Mouse (Mus musculus) limb, embryonic 14.5 days (tissue): ENCODE measurements around the gene Adgrl3. TPM values are rescaled to one million over a fixed set of nuclear protein-coding genes. Genes with fewer than 3 reads are reported as not detected.

Experiments used
- ATAC-seq: fragments of 200-750 bp; cut with Nextera tagmentation; 2 replicates; pipeline ENCODE4 v1.8.0; 2017; ENCODE audit warnings: low read depth, moderate number of reproducible peaks, moderate TSS enrichment; ENCODE audit not compliant: low FRiP score
- DNase-seq: peaks from one replicate; pipeline ENCODE4 v3.0.0-alpha.2; 2015; ENCODE audit warnings: low spot score
- H3K27ac ChIP-seq: fragments of 300-500 bp; sonication (generic); replicated peaks from 2 replicates; pipeline ENCODE4 v1.5.1; 2014; ENCODE audit warnings: low read depth, mild to moderate bottlenecking, low read length, moderate library complexity, mixed read lengths
- H3K27me3 ChIP-seq: fragments of 300-500 bp; sonication (generic); 2 replicates; pipeline ENCODE4 v1.6.1; 2014; ENCODE audit warnings: low read length, mixed read lengths; ENCODE audit not compliant: control insufficient read depth, insufficient read depth
- H3K36me3 ChIP-seq: fragments of 300-500 bp; sonication (generic); 2 replicates; pipeline ENCODE4 v1.6.1; 2014; ENCODE audit warnings: mild to moderate bottlenecking, low read length, moderate library complexity, mixed read lengths; ENCODE audit not compliant: control insufficient read depth, insufficient read depth
- H3K4me1 ChIP-seq: fragments of 300-500 bp; sonication (generic); 2 replicates; pipeline ENCODE4 v1.6.1; 2014; ENCODE audit warnings: antibody characterized with exemption, low read length, mixed read lengths; ENCODE audit not compliant: control insufficient read depth, insufficient read depth
- H3K4me2 ChIP-seq: fragments of 300-500 bp; sonication (generic); replicated peaks from 2 replicates; pipeline ENCODE4 v1.6.1; 2014; ENCODE audit warnings: low read depth, mild to moderate bottlenecking, low read length, moderate library complexity; ENCODE audit not compliant: severe bottlenecking
- H3K4me3 ChIP-seq: fragments of 300-500 bp; sonication (generic); replicated peaks from 2 replicates; pipeline ENCODE4 v1.5.1; 2014; ENCODE audit warnings: low read length
- H3K9ac ChIP-seq: fragments of 300-500 bp; sonication (generic); 2 replicates; pipeline ENCODE4 v1.6.1; 2014; ENCODE audit warnings: mild to moderate bottlenecking, low read depth, low read length, moderate library complexity; ENCODE audit not compliant: severe bottlenecking
- H3K9me3 ChIP-seq: fragments of 300-500 bp; sonication (generic); 2 replicates; pipeline ENCODE4 v1.6.1; 2016; ENCODE audit warnings: low read length; ENCODE audit not compliant: control insufficient read depth
- POLR2A ChIP-seq: fragments of 200-500 bp; IDR thresholded peaks from 2 replicates; pipeline ENCODE4 v1.8.0; 2012; ENCODE audit warnings: inconsistent platforms, mild to moderate bottlenecking, moderate library complexity, borderline replicate concordance; ENCODE audit not compliant: insufficient read depth, insufficient read length; ENCODE audit errors: extremely low read depth
- WGBS: fragments of 180-500 bp; shearing (Covaris S2); extraction: QIAGEN DNeasy Blood & Tissue Kit; methylation state at CpG from one replicate; pipeline ENCODE4 v1.1.7; 2014; 5-methylcytosine and 5-hydroxymethylcytosine counted together
- polyA plus RNA-seq, 2 experiments: library from polyadenylated mRNA; depleted of rRNA in 1 of 2; stranded (reverse) in 1 of 2; unstranded in 1 of 2; fragments of >200 nt; fragmentation: Nextera tagmentation in 1 of 2; extraction: Ambion mirVana in 1 of 2; gene quantifications; 2 replicates each; pipeline versions ENCODE4 v1.2.1 to v1.2.3; 2012 to 2014

Gene Adgrl3
- polyA plus RNA-seq, 2 experiments, result 37.6 to 41.1 TPM

GRCm38 (mm10) chr5:81752426-81752825, 732.5 kb downstream of the Adgrl3 start:
- Histone ChIP-seq H3K27ac (no peak overlapping the region), H3K27me3 (no peaks in the 10 kb centered on the region), H3K9me3 (no peaks in the 10 kb centered on the region), H3K9ac (no peak overlapping the region), H3K4me2 (no peak overlapping the region), H3K4me1 (no peaks in the 10 kb centered on the region), H3K36me3 (no peaks in the 10 kb centered on the region), H3K4me3 (no peak overlapping the region)
- DNase-seq, result no peak
- 89% methylated on average over 3 of the region's 3 CpGs for WGBS
- no peak for TF ChIP-seq POLR2A
- ATAC-seq, result no peak

- Histone ChIP-seq H3K9ac (no peak overlapping the region), H3K27me3 (no peaks in the 10 kb centered on the region), H3K36me3 (no peaks in the 10 kb centered on the region), H3K27ac (no peak overlapping the region), H3K4me2 (no peak overlapping the region), H3K4me3 (no peak overlapping the region), H3K4me1 (no peaks in the 10 kb centered on the region), H3K9me3 (no peaks in the 10 kb centered on the region)
- no peak for ATAC-seq
- DNase-seq, result no peak
- WGBS, result 95% methylated on average over 2 of the region's 2 CpGs
- TF ChIP-seq POLR2A, result no peak
Observed at GRCm38 (mm10) chr5:81755711-81756110, 735.8 kb downstream of the Adgrl3 start.

- ATAC-seq, result no peak
- H3K4me1 ChIP-seq, result no peaks in the 10 kb centered on the region
- no peak for TF ChIP-seq POLR2A
- H3K4me3 ChIP-seq, result no peak overlapping the region
- H3K27me3 ChIP-seq, result no peaks in the 10 kb centered on the region
- no peaks in the 10 kb centered on the region for H3K9me3 ChIP-seq
- no peak for DNase-seq
- H3K27ac ChIP-seq, result no peak overlapping the region
- 58% methylated on average over 7 of the region's 7 CpGs for WGBS
- H3K36me3 ChIP-seq, result no peaks in the 10 kb centered on the region
- no peak overlapping the region for H3K4me2 ChIP-seq
- no peak overlapping the region for H3K9ac ChIP-seq
Observed at GRCm38 (mm10) chr5:81757093-81757725, 737.3 kb downstream of the Adgrl3 start.

- WGBS, result 80% methylated on average over 5 of the region's 5 CpGs
- Histone ChIP-seq H3K36me3 (no peaks in the 10 kb centered on the region), H3K4me3 (no peak overlapping the region), H3K27me3 (no peaks in the 10 kb centered on the region), H3K27ac (no peak overlapping the region), H3K4me1 (no peaks in the 10 kb centered on the region), H3K9me3 (no peaks in the 10 kb centered on the region), H3K9ac (no peak overlapping the region), H3K4me2 (no peak overlapping the region)
- no peak for DNase-seq
- no peak for ATAC-seq
- no peak for TF ChIP-seq POLR2A
Observed at GRCm38 (mm10) chr5:81776234-81776633, 756.3 kb downstream of the Adgrl3 start.

- H3K27ac ChIP-seq, result no peak overlapping the region
- ATAC-seq (no peak), DNase-seq (no peak)
- TF ChIP-seq POLR2A, result no peak
- no peaks in the 10 kb centered on the region for H3K36me3 ChIP-seq
- no peaks in the 10 kb centered on the region for H3K4me1 ChIP-seq
- 82% methylated on average over 5 of the region's 5 CpGs for WGBS
- no peak overlapping the region for H3K4me3 ChIP-seq
- no peaks in the 10 kb centered on the region for H3K9me3 ChIP-seq
- H3K27me3 ChIP-seq, result no peaks in the 10 kb centered on the region
- no peak overlapping the region for H3K4me2 ChIP-seq
- no peak overlapping the region for H3K9ac ChIP-seq
Observed at GRCm38 (mm10) chr5:81776746-81777145, 756.8 kb downstream of the Adgrl3 start.

- no peak overlapping the region for H3K4me3 ChIP-seq
- H3K36me3 ChIP-seq, result no peaks in the 10 kb centered on the region
- no peak for ATAC-seq
- no peaks in the 10 kb centered on the region for H3K27me3 ChIP-seq
- DNase-seq, result no peak
- H3K9ac ChIP-seq, result no peak overlapping the region
- H3K4me1 ChIP-seq, result no peaks in the 10 kb centered on the region
- no peak overlapping the region for H3K4me2 ChIP-seq
- TF ChIP-seq POLR2A, result no peak
- 85% methylated on average over 8 of the region's 8 CpGs for WGBS
- no peaks in the 10 kb centered on the region for H3K9me3 ChIP-seq
- H3K27ac ChIP-seq, result no peak overlapping the region
Observed at GRCm38 (mm10) chr5:81784770-81785169, 764.8 kb downstream of the Adgrl3 start.
